Mouse (Mus musculus) ES-E14 (cell line): ENCODE results near the gene Ptgis.

Experiments
- HCFC1 ChIP-seq: IDR thresholded peaks from 2 replicates; pipeline ENCODE4 v1.6.1; 2012; ENCODE audit warnings: low read length, inconsistent platforms, borderline replicate concordance; ENCODE audit not compliant: insufficient read depth
- MAFK ChIP-seq: IDR thresholded peaks from 2 replicates; pipeline ENCODE4 v1.6.1; 2014; ENCODE audit warnings: mild to moderate bottlenecking, low read depth, low read length, inconsistent platforms; ENCODE audit not compliant: insufficient read depth
- ZC3H11A ChIP-seq: IDR thresholded peaks from 2 replicates; pipeline ENCODE4 v1.6.1; 2012; ENCODE audit warnings: low read depth, mild to moderate bottlenecking, inconsistent platforms, low read length, borderline replicate concordance
- ZNF384 ChIP-seq: IDR thresholded peaks from 2 replicates; pipeline ENCODE4 v1.6.1; 2012; ENCODE audit warnings: low read depth, low read length, inconsistent platforms

DNA sequence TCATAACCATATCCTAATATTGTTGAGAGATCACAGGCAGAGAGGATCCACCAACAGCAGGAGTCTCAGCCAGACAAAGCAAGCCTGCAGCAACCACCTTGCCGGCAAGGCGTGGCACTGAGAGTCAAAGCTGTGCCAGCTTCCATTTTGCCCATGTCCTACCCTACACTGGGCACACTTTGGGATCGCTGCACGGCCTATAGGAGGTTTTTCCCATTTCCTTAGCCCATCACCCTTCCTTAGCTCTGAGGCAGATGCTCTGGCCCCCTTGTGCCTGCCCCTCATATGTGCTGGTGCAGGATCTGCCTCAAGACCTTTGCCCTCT lies 40.5 kb upstream of the Ptgis start:
- TF ChIP-seq ZC3H11A (no peak), MAFK (no peak), ZNF384 (no peak), HCFC1 (no peak)
